Mouse (Mus musculus): ENCODE measurements around the gene Asic4. TPM values are rescaled to one million over a fixed set of nuclear protein-coding genes. Genes with fewer than 3 reads are reported as not detected.

The Asic4 gene
- total RNA-seq, 2 experiments from 2014 or later, result 5.1 to 8.1 TPM

Other genes starting within 250 kb of the Asic4 start
- gene Glb1l, start 239.6 kb upstream of the Asic4 start, total RNA-seq (2021), result 10 to 100 TPM; 16.6 to 22.8 TPM
- 100 to 1,000 TPM; 117 to 119 TPM for gene Stk16, start 239.6 kb upstream of the Asic4 start, total RNA-seq (2021)
- 100 to 1,000 TPM in 1 of 2 experiments, 10 to 100 TPM in 1; 48.9 to 119 TPM for gene Tuba4a, start 230.6 kb upstream of the Asic4 start, total RNA-seq (2021)
- gene A630095N17Rik, start 218.3 kb upstream of the Asic4 start, total RNA-seq (2021), result not detected
- gene Dnajb2, start 214.0 kb upstream of the Asic4 start, total RNA-seq (2021), result 100 to 1,000 TPM; 118 to 204 TPM
- gene Ptprn, start 185.9 kb upstream of the Asic4 start, total RNA-seq (2021), result 10 to 100 TPM; 51.0 to 59.5 TPM
- 100 to 1,000 TPM; 141 to 165 TPM for gene Resp18, start 172.0 kb upstream of the Asic4 start, total RNA-seq (2021)
- gene Dnpep, start 132.4 kb upstream of the Asic4 start, total RNA-seq (2021), result 10 to 100 TPM; 90.1 to 90.6 TPM
- 10 to 100 TPM; 15.9 to 21.3 TPM for gene Des, start 90.1 kb upstream of the Asic4 start, total RNA-seq (2021)
- gene Speg, start 75.1 kb upstream of the Asic4 start, total RNA-seq (2021), result 10 to 100 TPM in 1 of 2 experiments, 1 to 10 TPM in 1; 7.3 to 10.8 TPM
- gene Gmppa, start 14.5 kb upstream of the Asic4 start, total RNA-seq (2021), result 10 to 100 TPM; 53.2 to 56.1 TPM
- 10 to 100 TPM; 58.9 to 59.1 TPM for gene Chpf, start 28.9 kb downstream of the Asic4 start, total RNA-seq (2021)
- gene Tmem198, start 29.1 kb downstream of the Asic4 start, total RNA-seq (2021), result 1 to 10 TPM; 3.5 to 6.2 TPM
- gene Obsl1, start 56.0 kb downstream of the Asic4 start, total RNA-seq (2021), result 10 to 100 TPM; 48.9 to 54.4 TPM
- 10 to 100 TPM; 18.2 to 29.6 TPM for gene Inha, start 56.6 kb downstream of the Asic4 start, total RNA-seq (2021)
- gene Stk11ip, start 71.1 kb downstream of the Asic4 start, total RNA-seq (2021), result 10 to 100 TPM; 12.6 to 19.5 TPM
- 100 to 1,000 TPM in 1 of 2 experiments, 10 to 100 TPM in 1; 92.6 to 132 TPM for gene Slc4a3, start 95.8 kb downstream of the Asic4 start, total RNA-seq (2021)

Data from adrenal gland, adult 18-20 months (tissue).